Mouse (Mus musculus) embryonic fibroblast, embryonic 13.5 days (primary cell): ENCODE measurements around the gene Kif1bp.

ENCODE experiments used
- CTCF ChIP-seq: IDR thresholded peaks from 2 replicates; pipeline ENCODE4 v1.5.1; 2011; ENCODE audit warnings: mild to moderate bottlenecking, control low read depth, low read length, moderate library complexity, borderline replicate concordance; ENCODE audit not compliant: insufficient read depth
- POLR2A ChIP-seq: IDR thresholded peaks from 2 replicates; pipeline ENCODE4 v1.6.1; 2011; ENCODE audit warnings: low read depth, mild to moderate bottlenecking, control low read depth, low read length, moderate library complexity

DNA sequence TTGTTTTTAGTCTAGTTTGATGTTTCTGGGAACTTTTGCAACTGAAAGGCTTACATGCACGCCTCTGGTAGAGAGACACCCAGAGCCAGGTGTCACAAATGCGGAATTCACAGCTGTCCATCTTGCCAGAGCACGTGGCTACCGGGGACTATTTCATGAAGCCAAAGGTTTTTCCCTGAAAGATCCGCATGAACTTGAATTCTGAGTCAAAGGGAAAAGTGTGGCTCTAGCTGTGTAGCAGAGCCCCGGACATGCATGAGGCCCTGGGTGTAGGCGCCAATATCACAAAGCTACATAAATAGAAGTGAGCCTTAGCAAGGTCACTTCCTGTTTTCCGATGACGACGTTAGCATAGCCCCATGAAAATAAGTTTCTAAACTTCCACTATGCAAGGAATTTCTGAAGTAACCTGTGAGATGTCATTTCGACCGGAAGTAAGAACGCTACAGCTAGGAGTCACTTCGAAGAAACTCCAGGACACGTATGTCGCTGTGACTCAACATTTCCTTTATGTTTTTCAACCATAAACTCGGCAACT lies 72.2 kb downstream of the Kif1bp start:
- no peak for TF ChIP-seq CTCF
- TF ChIP-seq POLR2A, result no peak
